Mouse (Mus musculus) T-helper 2 cell (primary cell): ENCODE measurements around the gene Ppp2r1b.

Experiments
- in situ Hi-C: fragments of 300-600 bp; cut with MboI, MseI; formaldehyde crosslinking; loops from one replicate; pipeline ENCODE4 v1.15.1; 2025; ENCODE audit warnings: high pct_unique_total_duplicates

Ppp2r1b gene

GRCm38 (mm10) chr9:50861119-50861839 is 16.2 kb downstream of the Ppp2r1b start:
- in situ Hi-C loops = no loop called here

- in situ Hi-C loops = no loop called here
Measured at GRCm38 (mm10) chr9:50863824-50864223, 18.7 kb downstream of the Ppp2r1b start.

- in situ Hi-C loops = no loop called here
Measured at GRCm38 (mm10) chr9:50864877-50865276, 19.8 kb downstream of the Ppp2r1b start.

GRCm38 (mm10) chr9:50865803-50866202 is 20.7 kb downstream of the Ppp2r1b start:
- in situ Hi-C loops = no loop called here

- in situ Hi-C loops = no loop called here
Measured at GRCm38 (mm10) chr9:50867015-50867414, 21.9 kb downstream of the Ppp2r1b start.

- in situ Hi-C loops = no loop called here
Measured at GRCm38 (mm10) chr9:50868182-50868581, 23.1 kb downstream of the Ppp2r1b start.

- in situ Hi-C loops = no loop called here
Measured at GRCm38 (mm10) chr9:50873210-50873609, 28.1 kb downstream of the Ppp2r1b start.

- in situ Hi-C loops = no loop called here
Measured at GRCm38 (mm10) chr9:50874031-50874430, 28.9 kb downstream of the Ppp2r1b start.

- in situ Hi-C loops = no loop called here
Measured at GRCm38 (mm10) chr9:50875470-50875869, 30.4 kb downstream of the Ppp2r1b start.

GRCm38 (mm10) chr9:50876287-50876686 is 31.2 kb downstream of the Ppp2r1b start:
- in situ Hi-C loops = no loop called here

- in situ Hi-C loops = no loop called here
Measured at GRCm38 (mm10) chr9:50877431-50877830, 32.3 kb downstream of the Ppp2r1b start.

- in situ Hi-C loops = no loop called here
Measured at GRCm38 (mm10) chr9:50882183-50882582, 37.1 kb downstream of the Ppp2r1b start.

GRCm38 (mm10) chr9:50884093-50884492 is 39.0 kb downstream of the Ppp2r1b start:
- in situ Hi-C loops = no loop called here

- in situ Hi-C loops = no loop called here
Measured at GRCm38 (mm10) chr9:50884741-50885599, 39.9 kb downstream of the Ppp2r1b start.

GRCm38 (mm10) chr9:50885600-50885987 is 40.5 kb downstream of the Ppp2r1b start:
- in situ Hi-C loops = no loop called here

GRCm38 (mm10) chr9:50886870-50887269 is 41.8 kb downstream of the Ppp2r1b start:
- in situ Hi-C loops = no loop called here

GRCm38 (mm10) chr9:50887351-50887750 is 42.2 kb downstream of the Ppp2r1b start:
- in situ Hi-C loops = no loop called here

GRCm38 (mm10) chr9:50889211-50889610 is 44.1 kb downstream of the Ppp2r1b start:
- in situ Hi-C loops = no loop called here

- in situ Hi-C loops = no loop called here
Measured at GRCm38 (mm10) chr9:50889964-50890363, 44.9 kb downstream of the Ppp2r1b start.

- in situ Hi-C loops = no loop called here
Measured at GRCm38 (mm10) chr9:50890494-50891090, 45.5 kb downstream of the Ppp2r1b start.

GRCm38 (mm10) chr9:50893665-50894064 is 48.6 kb downstream of the Ppp2r1b start:
- in situ Hi-C loops = no loop called here
